Mouse (Mus musculus): ENCODE data around the gene Clint1. TPM values are rescaled to one million over a fixed set of nuclear protein-coding genes. Genes with fewer than 3 reads are reported as not detected.

Gene Clint1
- total RNA-seq, 2 experiments from 2014 or later: 146 to 172 TPM

DNA sequence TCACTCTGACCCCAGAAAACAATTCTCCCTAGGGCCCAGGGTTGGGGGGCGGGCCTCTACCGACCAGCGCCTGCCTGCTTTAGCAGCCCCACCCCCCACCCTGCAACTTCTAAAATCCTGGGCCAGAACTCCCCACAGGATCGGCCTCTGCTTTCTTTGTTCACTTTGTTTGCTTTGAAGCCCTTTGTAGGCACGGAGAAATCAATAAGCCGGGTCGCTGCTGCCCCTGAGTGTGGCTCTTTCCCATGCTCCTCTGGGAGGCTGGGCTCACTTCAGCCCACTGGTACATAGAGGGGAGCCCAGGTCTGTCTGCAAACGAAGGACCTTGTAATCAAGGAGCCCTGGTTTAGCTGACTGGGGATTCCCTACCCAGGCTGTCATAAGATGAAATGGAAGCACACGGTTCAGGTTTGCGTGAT lies 69.6 kb downstream of the Clint1 start:
- no peak for ATAC-seq (ENCODE audit: poor library complexity, severe bottlenecking)

DNA sequence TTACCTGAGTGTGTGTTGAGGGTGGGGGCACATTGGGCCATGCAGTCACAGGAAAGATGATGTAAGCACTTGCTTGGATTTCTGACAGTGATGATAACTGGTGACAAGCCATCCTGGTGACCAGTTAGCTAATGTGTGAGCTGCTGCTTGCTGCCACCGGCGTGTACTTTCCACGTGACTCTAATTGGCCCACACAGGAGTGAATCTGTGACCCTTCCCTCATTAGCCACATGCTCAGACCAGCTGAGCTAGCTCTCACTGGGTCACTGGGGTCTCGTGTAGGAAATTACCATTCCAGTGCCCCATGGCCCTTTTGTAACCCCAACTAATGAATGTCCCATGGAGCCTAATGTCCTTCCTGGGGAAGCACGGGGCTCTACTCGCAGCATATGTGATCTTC lies 73.6 kb downstream of the Clint1 start:
- no peak for ATAC-seq (ENCODE audit: poor library complexity, severe bottlenecking)

DNA sequence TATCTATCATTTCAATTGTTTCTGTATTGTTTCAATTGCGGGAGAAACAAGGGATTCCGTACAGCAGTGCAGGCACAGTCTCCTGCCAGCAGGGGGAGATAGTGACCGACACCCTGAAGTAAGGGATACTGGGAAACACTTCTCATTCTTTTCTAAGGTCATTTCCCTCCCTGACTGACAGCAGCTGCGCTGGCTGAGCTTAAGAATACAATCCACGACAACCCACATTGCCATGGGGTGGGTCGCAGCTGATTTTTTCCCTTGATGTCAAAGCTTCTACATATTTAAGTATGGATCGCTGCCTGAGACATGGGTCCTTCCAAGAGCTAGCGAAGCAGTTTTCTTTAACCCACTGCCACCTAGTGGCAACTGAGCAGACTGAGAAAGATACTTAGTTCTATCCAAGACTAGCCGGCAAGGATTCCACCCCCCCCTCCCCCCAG lies 74.8 kb downstream of the Clint1 start:
- ATAC-seq (ENCODE audit: poor library complexity, severe bottlenecking): peak; percentile 97

DNA sequence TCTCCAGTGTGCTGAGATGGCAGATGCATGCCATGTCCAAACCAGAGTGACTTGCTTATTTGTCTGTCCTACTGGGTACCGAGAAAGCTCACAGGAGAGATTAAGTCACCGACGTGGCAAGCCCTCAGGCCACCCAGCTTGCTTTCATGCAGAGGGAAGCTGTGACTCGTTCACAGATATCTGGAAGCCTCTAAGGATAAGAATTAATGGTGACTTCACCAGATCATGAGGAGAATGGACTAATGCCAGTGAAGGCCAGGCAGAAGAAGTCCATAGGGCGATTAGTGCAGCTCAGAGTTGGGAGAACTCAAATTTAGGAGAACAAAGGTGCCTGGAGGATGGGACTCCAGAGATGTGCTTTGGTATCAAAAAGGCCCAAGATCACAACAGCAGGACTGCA lies 75.6 kb downstream of the Clint1 start:
- no peak for ATAC-seq (ENCODE audit: poor library complexity, severe bottlenecking)

DNA sequence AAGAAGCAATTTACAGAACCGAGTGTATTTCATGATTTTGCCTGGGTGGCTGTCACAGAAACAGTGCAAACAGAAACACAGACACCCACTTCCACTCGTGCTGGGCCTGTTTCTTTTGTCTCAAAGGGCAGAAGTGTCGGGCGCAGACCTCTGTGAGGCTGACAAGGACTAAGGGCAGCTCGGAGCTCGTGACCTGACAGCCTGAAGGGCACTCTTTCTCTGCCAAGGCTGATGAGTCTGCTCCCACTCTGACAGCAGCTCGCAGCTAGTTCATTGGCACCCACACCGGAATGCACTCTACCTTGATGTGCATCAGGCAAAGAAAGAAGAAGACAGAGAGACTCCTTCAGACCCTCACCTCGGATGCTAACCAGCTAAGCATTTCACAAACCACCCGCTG lies 77.7 kb downstream of the Clint1 start:
- no peak for ATAC-seq (ENCODE audit: poor library complexity, severe bottlenecking)

DNA sequence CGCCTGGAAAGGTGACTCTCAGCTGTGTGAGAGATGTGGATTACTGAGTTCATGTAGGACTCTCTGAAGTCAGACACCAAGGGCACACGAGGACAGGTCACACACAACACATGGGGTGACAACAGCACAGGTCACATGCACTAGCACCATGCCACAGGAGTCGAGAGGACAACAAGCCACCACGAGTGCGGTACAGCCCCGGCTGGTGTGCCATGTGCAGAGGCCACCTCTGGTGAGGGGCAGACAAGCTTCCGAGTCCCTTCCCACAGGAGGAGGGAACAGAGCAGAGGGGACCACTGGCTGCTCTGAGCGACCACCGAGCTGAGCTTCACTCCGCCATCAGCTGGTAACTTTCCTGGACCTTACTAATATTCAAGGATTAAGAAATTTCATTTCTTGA lies 80.9 kb downstream of the Clint1 start:
- no peak for ATAC-seq (ENCODE audit: poor library complexity, severe bottlenecking)

DNA sequence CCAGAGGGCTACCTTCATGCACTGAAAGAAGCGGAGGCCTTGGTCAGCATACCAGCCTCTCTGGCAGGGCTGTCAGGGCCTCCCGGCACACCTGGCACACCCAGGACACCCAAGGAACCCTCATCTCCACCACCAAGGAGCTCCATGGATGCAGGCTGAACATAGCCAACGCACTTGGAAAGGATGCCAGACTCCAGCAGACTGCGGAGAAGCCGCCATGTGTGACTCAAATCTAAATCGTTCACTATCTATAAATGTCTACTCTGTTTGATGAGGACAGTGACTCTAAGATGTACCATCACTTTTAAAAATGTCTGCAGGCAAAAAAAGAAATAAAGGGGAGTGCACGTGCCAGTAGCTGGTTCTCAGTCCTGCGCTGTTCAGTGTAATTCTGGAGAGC lies 85.6 kb downstream of the Clint1 start:
- ATAC-seq (ENCODE audit: poor library complexity, severe bottlenecking): no peak

DNA sequence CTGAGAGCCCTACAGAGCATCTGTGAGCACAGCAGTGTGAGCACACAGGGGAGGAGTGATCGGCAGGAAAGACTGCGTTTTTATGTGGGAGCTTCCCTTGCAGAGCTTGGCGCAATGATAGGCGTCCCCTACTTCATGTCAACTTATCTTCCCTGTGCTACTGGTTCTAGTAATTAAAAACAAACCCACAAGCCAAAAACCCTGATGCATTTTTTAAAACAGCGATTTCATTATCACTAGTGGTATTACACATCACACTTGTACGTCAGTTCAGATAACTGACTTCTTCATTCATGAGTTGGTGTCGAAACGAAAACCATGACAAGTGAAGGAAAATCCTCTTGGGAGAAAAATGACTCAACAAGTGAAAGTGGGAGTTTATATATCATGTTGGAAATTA lies 87.1 kb downstream of the Clint1 start:
- peak; percentile 45 for ATAC-seq (ENCODE audit: poor library complexity, severe bottlenecking)

DNA sequence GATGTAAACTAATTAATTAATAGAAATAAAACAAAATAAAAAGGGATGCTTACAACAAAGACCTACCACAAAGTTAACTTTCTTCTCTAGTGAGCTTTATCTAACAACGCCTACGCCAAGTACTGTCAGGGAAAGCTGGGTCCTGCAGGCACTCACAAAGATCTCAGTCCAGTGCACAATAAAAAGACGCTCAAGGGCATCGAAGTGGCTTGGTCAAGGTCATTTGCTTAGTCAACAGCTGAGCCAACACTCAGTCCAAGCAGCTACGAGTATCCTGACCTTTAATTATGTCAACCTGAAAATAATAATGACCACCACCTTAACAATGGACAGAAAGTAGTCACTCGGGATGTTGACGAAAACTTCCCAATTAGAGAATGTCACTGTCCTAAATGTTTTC lies 90.4 kb downstream of the Clint1 start:
- ATAC-seq (ENCODE audit: poor library complexity, severe bottlenecking): no peak

DNA sequence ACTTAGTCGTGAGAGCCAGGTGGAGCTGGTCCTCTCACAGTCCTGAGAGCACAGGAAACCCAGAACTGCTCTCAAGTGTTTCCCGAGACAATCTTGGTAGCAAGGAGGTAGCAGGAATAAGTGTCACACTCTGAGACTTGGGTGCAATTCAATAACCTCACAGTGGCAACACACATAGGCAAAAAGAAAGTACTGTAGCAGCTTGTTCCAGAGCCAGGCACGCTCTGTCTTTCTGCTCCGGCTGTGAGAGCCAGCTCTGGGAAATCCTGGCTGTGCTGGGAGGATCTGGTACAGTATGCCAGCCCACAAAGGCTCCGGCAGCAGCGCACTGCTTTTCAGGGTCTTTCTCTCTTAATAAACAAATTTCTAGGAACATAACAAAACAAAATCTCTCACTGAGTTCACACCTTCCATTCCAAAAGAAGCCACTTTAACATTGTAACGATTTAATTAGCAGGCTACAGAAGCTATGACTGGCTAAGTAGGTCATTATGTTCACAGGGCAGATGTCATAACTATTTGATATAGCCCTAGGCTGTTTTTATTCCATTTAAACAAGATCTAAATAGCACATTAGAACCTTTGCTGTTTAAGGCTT lies 91.4 kb downstream of the Clint1 start:
- no peak for ATAC-seq (ENCODE audit: poor library complexity, severe bottlenecking)

DNA sequence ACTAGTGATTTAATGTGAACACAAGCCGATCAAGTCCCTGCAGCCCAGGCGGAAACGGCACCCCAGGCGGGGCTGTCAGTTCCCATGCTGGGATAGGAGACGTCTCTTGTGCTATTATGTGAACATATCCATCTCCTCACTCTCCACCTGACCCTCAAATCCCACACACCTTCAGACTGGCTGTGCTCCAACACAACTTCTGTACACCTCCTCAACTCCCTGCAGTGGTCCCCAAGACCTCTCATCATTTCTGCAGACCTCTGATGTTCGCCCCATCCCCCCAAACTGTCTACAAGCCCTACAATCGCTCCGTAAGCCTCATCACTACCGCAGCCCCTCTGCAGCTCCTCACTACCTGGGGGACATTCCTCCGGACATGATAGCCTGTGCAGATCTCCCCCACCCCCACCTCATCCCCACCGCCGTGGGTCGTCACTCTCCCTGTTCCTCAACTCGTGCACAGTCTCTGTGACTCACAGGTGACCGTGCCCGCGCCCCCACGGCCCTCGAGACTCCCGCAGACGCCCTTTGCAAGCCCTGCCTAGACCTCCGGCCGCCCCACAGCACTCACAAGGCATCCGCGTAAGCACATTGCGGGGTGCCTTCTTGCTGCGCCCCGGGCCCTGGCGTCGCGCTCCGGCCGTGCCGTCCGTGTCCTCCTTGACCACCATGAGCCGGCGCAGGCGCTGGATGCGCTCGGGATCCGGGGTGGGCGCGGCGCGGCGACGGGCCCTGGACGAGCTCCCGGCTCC lies 92.2 kb downstream of the Clint1 start:
- ATAC-seq (ENCODE audit: poor library complexity, severe bottlenecking): peak; percentile 27

DNA sequence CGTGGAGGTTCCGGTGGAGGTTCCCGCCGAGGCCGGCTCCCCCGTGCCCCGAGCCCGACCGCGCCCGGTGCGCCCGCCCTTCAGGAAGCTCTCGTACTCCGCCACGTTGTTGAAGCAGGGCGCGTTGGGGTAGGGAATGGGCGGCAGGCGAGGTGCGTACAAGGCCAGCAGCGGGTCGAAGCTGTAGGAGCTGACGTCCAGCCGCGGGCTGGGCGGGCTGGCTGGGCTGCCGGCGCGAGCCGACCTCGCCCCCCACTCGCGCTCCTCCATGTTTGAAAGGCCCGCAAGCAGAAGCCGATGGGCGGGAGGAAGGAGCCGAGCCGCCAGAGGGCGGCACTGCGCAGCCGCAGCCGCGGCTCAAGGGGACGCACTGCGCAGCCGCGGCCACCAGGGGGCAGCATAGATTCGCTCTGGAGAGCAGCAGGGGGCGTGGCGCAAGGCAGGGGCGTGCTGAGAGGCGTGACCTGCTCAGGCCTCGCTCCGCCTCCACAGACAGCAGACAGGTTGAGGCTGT lies 92.8 kb downstream of the Clint1 start, which contains the start of gene Lsm11:
Gene Lsm11, minus strand, starts transcription at position 293 of the 514 bp plus-strand sequence.
- ATAC-seq (ENCODE audit: poor library complexity, severe bottlenecking): peak; percentile 96

DNA sequence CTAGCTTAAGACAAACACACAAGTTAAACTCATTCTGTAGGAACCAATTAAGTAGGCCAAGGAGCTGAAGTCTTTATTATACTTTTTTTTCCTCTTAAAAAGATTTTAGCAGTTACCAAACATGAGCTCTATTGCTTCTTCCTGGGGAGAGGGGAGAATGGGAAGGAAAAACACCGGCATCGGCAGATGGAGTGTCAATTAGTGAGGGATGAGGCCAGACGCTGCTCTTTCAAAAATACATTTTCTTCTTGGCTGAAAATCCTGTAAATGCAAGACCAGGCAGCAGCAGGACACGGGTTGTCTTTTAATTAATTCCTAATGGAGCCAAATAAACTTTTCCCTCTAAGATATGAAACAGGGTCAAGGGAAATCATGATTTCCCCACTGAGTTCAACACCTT lies 94.9 kb downstream of the Clint1 start:
- ATAC-seq (ENCODE audit: poor library complexity, severe bottlenecking): no peak

DNA sequence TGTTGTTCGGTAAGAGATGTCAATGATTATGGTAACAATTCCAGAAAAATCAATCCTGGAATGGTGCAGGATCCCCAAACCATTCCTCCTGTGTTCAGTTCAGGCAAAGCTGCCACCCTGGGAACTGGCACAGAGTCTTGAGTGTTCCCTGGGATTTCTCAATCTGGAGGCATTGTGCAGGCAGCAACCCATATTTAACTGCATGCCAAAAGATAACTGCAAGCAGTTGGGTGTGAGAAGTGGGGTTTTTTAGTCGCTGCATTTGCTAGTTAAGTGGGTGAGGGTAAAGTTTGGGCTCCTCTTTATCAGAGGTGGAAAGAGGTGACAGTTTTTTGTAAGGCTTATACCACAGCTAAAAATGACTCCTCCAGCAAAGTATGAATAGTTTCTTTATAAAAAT lies 95.6 kb downstream of the Clint1 start:
- no peak for ATAC-seq (ENCODE audit: poor library complexity, severe bottlenecking)

DNA sequence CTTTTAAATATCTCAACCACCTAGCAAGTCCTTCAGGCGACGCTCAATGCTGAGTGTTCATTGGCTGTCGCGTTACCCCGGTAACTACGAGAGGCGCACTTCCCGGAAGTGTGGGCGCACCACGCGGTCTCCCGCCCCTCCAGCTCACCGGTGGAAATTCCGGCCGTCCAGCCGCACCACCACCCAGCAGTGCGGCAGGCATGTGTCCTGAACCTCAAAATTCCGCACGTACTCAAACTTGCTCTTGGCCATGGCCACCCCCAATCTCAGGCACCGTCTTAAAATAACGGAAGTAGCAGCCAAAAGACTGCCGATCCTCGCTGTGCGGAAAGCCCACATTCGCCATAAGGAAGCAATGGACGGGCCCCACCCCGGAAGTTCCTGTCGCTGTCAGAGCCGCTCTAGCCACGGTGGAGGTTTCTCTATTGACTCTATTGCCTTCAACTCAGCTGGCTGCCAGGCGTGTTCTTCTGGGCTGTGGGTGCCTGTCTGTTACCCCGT lies 103.3 kb downstream of the Clint1 start, which contains the start of gene Thg1l:
Gene Thg1l, minus strand, starts transcription at position 368 of the 501 bp plus-strand sequence.
- ATAC-seq (ENCODE audit: poor library complexity, severe bottlenecking): peak; percentile 98

DNA sequence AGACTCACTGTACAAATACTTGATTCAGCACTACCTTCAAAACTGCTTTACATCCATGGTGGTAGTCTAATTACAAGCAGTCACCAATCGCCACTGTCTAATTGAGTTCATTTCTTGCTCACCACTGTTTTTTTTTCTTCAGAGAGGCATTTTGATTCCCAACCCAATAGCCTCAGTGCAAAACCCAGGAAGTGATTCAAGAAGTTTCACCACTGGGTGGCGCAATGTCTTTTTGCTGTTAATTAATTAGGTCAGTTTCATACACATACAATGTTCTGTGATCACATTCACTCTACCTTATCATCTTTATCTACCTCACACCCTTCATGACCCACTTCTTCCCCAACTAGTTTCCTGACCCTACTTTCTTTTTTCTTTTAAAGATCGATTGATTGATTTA lies 107.7 kb downstream of the Clint1 start:
- ATAC-seq (ENCODE audit: poor library complexity, severe bottlenecking): no peak

DNA sequence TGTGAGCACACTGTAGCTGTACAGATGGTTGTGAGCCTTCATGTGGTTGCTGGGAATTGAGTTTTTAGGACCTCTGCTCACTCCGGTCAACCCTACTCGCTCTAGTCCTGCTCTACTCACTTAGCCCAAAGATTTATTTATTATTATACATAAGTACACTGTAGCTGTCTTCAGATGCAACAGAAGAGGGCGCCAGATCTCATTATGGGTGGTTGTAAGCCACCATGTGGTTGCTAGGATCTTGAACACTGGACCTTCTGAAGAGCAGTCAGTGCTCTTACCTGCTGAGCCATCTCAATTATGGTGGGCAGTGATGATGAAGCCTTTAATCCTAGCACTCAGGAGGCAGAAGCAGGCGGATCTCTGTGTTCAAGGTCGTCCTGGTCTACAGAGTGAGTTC lies 108.2 kb downstream of the Clint1 start:
- no peak for ATAC-seq (ENCODE audit: poor library complexity, severe bottlenecking)

Other genes with a start within 250 kb of the Clint1 start
- 4.1 and 5.8 TPM in 2 replicates for gene Lsm11, start 92.9 kb downstream of the Clint1 start, total RNA-seq (2015)
- gene Lsm11, start 92.9 kb downstream of the Clint1 start, total RNA-seq (2017): 2.8 and 2.9 TPM in 2 replicates
- 6.1 and 9.8 TPM in 2 replicates for gene Thg1l, start 103.4 kb downstream of the Clint1 start, total RNA-seq (2015)
- 12.8 and 13.0 TPM in 2 replicates for gene Thg1l, start 103.4 kb downstream of the Clint1 start, total RNA-seq (2017)
- not detected in 2 replicates for gene Sox30, start 128.3 kb downstream of the Clint1 start, total RNA-seq (2015)
- not detected in 2 replicates for gene Sox30, start 128.3 kb downstream of the Clint1 start, total RNA-seq (2017)
- 28.1 and 37.2 TPM in 2 replicates for gene Gm12166, start 200.3 kb downstream of the Clint1 start, total RNA-seq (2015)
- 12.4 and 44.5 TPM in 2 replicates for gene Gm12166, start 200.3 kb downstream of the Clint1 start, total RNA-seq (2017)
- gene Adam19, start 203.9 kb downstream of the Clint1 start, total RNA-seq (2015): 27.9 and 29.8 TPM in 2 replicates
- gene Adam19, start 203.9 kb downstream of the Clint1 start, total RNA-seq (2017): 21.9 and 27.3 TPM in 2 replicates